Mouse (Mus musculus): ENCODE data around the gene Dmac1. TPM values are rescaled to one million over a fixed set of nuclear protein-coding genes. Genes with fewer than 3 reads are reported as not detected.

The Dmac1 gene
- polyA plus RNA-seq (2014; fragmentation: Nextera tagmentation; extraction: Ambion mirVana), result 109 and 111 TPM in 2 replicates

DNA sequence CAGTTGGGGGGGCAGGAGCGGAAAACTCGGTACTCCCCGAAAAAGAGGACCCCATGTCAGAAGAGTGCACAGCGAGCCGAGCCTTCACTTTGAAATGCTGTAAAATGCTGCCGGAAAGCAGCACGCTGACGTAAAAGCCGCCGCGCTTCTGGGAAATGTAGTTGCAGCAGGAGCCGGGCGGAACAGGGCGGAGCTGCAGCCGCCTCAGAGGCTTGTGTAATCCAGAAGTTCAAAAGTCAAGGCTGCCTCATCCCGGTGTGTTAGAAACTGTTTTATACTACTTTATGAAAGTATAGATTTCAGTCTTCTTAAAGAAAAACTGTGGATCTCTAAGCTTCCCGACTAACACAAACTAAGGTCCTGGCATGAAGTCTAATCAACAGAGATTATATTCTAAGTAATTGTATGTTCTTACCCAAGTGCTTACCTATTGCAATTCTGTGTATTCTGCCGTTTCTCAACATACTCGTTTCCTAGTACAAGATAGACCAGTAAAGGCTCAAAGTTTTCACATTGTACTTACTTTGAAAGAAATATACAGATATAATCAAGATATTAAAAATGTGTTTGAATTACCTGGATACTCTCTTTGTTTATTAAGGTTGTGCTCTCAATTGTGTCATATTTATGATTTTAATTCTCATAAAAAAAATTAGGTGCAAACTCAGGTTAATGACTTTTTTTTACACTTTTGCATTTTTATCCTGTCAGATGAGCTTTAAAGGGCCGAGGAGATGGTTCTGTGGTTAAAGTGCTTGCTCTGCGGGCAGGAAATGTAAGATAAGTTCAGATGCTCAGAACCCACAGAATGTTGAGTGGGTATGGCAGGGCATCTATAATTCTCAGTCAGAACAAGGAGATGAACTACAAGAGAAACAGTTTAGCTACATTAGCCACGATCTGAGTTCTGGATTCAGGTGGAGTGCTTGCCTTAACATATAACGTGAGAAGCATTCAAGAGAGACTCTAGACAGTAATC lies at the start of gene Dmac1:
Gene Dmac1, minus strand, starts transcription at position 109 of the 979 bp plus-strand sequence.
- peak; percentile 89 for ATAC-seq (ENCODE audit: insufficient number of reproducible peaks, insufficient read depth, low FRiP score, low read depth)
- H3K36me3 ChIP-seq (ENCODE audit: control insufficient read depth, insufficient read depth, low read length), result peaks cover 14% of the 10 kb centered on the region; the same call in 1 of the 2 replicates
- peaks cover 0 to 2% of the 10 kb centered on the region in 2 experiments; a peak in 1 of 4 replicates for H3K4me1 ChIP-seq (ENCODE audit: control insufficient read depth in 2 of 2, insufficient read depth in 2 of 2, low read length in 2 of 2)
- H3K9me3 ChIP-seq (ENCODE audit: control insufficient read depth, low read length), result no peaks in the 10 kb centered on the region
- no peaks in the 10 kb centered on the region for H3K27me3 ChIP-seq (ENCODE audit: control insufficient read depth, insufficient read depth, low read length)
- peak within 1 kb of the TSS; percentile 91 for H3K9ac ChIP-seq (ENCODE audit: low read length)
- no peak within 1 kb of the TSS; a peak in 1 of 4 replicates for H3K27ac ChIP-seq (replicated peaks in 1 of 2; ENCODE audit: control insufficient read depth in 1 of 2, insufficient read depth in 1 of 2, low read depth in 2 of 2, low read length in 2 of 2)
- peak within 1 kb of the TSS; percentile 83 to 95 for H3K4me3 ChIP-seq (ENCODE audit: control insufficient read depth in 1 of 2, insufficient read depth in 1 of 2, low read depth in 1 of 2, low read length in 2 of 2)
- WGBS, result 17% methylated on average over 23 of the region's 23 CpGs
- H3K4me2 ChIP-seq (ENCODE audit: low read length), result peak within 1 kb of the TSS; percentile 88

GRCm38 (mm10) chr4:75315431-75315830 lies 37.3 kb upstream of the Dmac1 start:
- Histone ChIP-seq H3K4me2 (ENCODE audit: low read length) (no peak overlapping the region), H3K9me3 (ENCODE audit: control insufficient read depth, low read length) (0 out of 2 replicates have a peak, but pooled peaks cover under 1% of the 10 kb centered on the region), H3K4me3 (ENCODE audit: control insufficient read depth in 1 of 2, insufficient read depth in 1 of 2, low read depth in 1 of 2, low read length in 2 of 2) (no peak overlapping the region), H3K27ac (replicated peaks in 1 of 2; ENCODE audit: control insufficient read depth in 1 of 2, insufficient read depth in 1 of 2, low read depth in 2 of 2, low read length in 2 of 2) (no peak overlapping the region), H3K4me1 (ENCODE audit: control insufficient read depth in 2 of 2, insufficient read depth in 2 of 2, low read length in 2 of 2) (no peaks in the 10 kb centered on the region), H3K9ac (ENCODE audit: low read length) (no peak overlapping the region), H3K36me3 (ENCODE audit: control insufficient read depth, insufficient read depth, low read length) (no peaks in the 10 kb centered on the region), H3K27me3 (ENCODE audit: control insufficient read depth, insufficient read depth, low read length) (no peaks in the 10 kb centered on the region)
- WGBS, result 51% methylated on average over 1 of the region's 1 CpGs
- ATAC-seq (ENCODE audit: insufficient number of reproducible peaks, insufficient read depth, low FRiP score, low read depth), result no peak

- H3K4me1 ChIP-seq (ENCODE audit: control insufficient read depth in 2 of 2, insufficient read depth in 2 of 2, low read length in 2 of 2), result no peaks in the 10 kb centered on the region
- H3K27ac ChIP-seq (replicated peaks in 1 of 2; ENCODE audit: control insufficient read depth in 1 of 2, insufficient read depth in 1 of 2, low read depth in 2 of 2, low read length in 2 of 2), result no peak overlapping the region
- H3K9ac ChIP-seq (ENCODE audit: low read length), result no peak overlapping the region
- H3K4me3 ChIP-seq (ENCODE audit: control insufficient read depth in 1 of 2, insufficient read depth in 1 of 2, low read depth in 1 of 2, low read length in 2 of 2), result no peak overlapping the region
- H3K27me3 ChIP-seq (ENCODE audit: control insufficient read depth, insufficient read depth, low read length), result no peaks in the 10 kb centered on the region
- no peak overlapping the region for H3K4me2 ChIP-seq (ENCODE audit: low read length)
- no peaks in the 10 kb centered on the region for H3K36me3 ChIP-seq (ENCODE audit: control insufficient read depth, insufficient read depth, low read length)
- H3K9me3 ChIP-seq (ENCODE audit: control insufficient read depth, low read length), result 0 out of 2 replicates have a peak, but pooled peaks cover 5% of the 10 kb centered on the region
- ATAC-seq (ENCODE audit: insufficient number of reproducible peaks, insufficient read depth, low FRiP score, low read depth), result no peak
- WGBS, result 77% methylated on average over 1 of the region's 1 CpGs
Observed at GRCm38 (mm10) chr4:75315007-75315406, 36.9 kb upstream of the Dmac1 start.

DNA sequence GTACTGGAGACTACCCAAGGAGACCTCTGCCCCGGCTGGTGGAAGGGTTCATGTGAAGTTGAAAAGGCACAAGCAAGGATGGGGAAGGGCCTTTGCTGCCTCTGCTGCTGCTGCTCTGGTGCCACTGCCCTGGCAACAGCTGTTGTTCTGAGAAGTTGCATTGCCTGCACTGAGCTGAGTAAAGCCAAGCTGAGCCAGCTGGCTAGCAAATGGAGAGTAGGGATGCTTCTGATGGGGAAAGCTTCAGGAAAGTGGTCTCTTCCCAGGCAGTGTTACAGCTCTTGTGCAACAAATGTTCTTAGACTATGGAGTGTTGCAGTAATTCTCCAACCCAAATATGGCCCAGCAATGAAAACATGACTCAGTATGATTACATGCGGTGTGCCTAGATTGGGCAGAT lies 33.8 kb upstream of the Dmac1 start:
- no peak for ATAC-seq (ENCODE audit: insufficient number of reproducible peaks, insufficient read depth, low FRiP score, low read depth)

DNA sequence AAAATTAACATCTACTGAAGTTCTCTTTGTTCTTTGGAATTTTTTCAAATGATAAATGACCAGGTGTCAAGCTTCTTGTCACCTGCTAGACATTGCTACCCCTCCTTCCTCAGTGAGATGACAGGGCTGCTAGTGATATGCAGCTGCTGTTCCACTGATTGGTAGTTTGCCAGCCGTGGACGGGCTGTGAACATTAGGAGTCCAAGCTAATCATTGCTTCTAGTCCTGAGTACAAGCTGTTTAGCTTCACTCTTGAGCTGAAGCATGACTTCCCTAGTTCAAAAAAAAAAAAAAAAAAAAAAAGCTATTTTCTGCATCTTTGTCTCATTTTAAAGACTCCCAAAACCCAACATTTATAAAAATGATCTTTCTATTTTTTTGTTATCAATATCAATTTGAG lies 33.2 kb upstream of the Dmac1 start:
- 67% methylated on average over 2 of the region's 2 CpGs for WGBS
- ATAC-seq (ENCODE audit: insufficient number of reproducible peaks, insufficient read depth, low FRiP score, low read depth), result no peak

More for the DNA sequence above, 33.8 kb upstream of the Dmac1 start:
- no peaks in the 10 kb centered on the region for H3K4me1 ChIP-seq (ENCODE audit: control insufficient read depth in 2 of 2, insufficient read depth in 2 of 2, low read length in 2 of 2)
- WGBS, result 79% methylated on average over 2 of the region's 2 CpGs
- H3K27ac ChIP-seq (replicated peaks in 1 of 2; ENCODE audit: control insufficient read depth in 1 of 2, insufficient read depth in 1 of 2, low read depth in 2 of 2, low read length in 2 of 2), result no peak overlapping the region
- H3K27me3 ChIP-seq (ENCODE audit: control insufficient read depth, insufficient read depth, low read length), result no peaks in the 10 kb centered on the region
- H3K4me3 ChIP-seq (ENCODE audit: control insufficient read depth in 1 of 2, insufficient read depth in 1 of 2, low read depth in 1 of 2, low read length in 2 of 2), result no peak overlapping the region
- H3K36me3 ChIP-seq (ENCODE audit: control insufficient read depth, insufficient read depth, low read length), result no peaks in the 10 kb centered on the region
- no peak overlapping the region for H3K4me2 ChIP-seq (ENCODE audit: low read length)
- no peak overlapping the region for H3K9ac ChIP-seq (ENCODE audit: low read length)
- H3K9me3 ChIP-seq (ENCODE audit: control insufficient read depth, low read length), result 0 out of 2 replicates have a peak, but pooled peaks cover 5% of the 10 kb centered on the region

DNA sequence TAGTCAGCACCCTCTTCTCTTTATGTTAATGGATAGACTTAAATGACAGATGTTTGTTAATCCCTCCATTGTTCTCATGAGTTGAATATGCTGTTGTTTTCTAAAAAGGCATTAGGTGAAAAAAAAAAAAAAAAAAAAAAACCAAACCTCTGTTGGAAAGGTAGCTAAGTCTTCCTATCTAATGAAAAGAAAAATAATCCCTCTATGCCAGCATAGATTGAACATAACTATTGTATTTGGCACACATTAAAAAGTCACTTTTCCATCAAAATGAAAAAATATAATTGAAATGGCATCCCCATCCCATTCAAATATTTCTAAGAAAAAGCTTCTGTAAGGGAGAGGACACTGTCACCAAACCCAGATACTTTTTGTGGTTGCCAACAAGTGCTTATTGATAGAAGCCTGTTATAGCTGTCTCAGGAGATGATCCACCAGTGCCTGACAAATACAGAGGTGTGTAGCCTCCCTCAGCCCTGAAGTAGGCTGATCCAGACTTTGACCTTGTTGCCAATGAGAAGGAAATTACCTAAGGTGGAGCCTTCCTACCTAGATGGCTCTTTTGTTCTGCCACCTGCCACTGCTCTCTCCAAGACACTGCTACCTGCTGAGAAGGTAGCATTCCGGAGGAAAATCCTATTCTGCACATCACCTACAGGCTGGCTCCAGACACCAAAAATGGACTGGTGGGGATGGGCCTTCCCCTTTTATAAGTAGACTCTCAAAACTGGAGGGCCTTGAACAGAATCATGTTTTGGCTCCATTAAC lies 22.3 kb upstream of the Dmac1 start:
- Histone ChIP-seq H3K9me3 (ENCODE audit: control insufficient read depth, low read length) (no peaks in the 10 kb centered on the region), H3K4me3 (ENCODE audit: control insufficient read depth in 1 of 2, insufficient read depth in 1 of 2, low read depth in 1 of 2, low read length in 2 of 2) (no peak overlapping the region), H3K9ac (ENCODE audit: low read length) (no peak overlapping the region), H3K36me3 (ENCODE audit: control insufficient read depth, insufficient read depth, low read length) (no peaks in the 10 kb centered on the region), H3K27me3 (ENCODE audit: control insufficient read depth, insufficient read depth, low read length) (no peaks in the 10 kb centered on the region), H3K27ac (replicated peaks in 1 of 2; ENCODE audit: control insufficient read depth in 1 of 2, insufficient read depth in 1 of 2, low read depth in 2 of 2, low read length in 2 of 2) (no peak overlapping the region), H3K4me1 (ENCODE audit: control insufficient read depth in 2 of 2, insufficient read depth in 2 of 2, low read length in 2 of 2) (no peaks in the 10 kb centered on the region), H3K4me2 (ENCODE audit: low read length) (no peak overlapping the region)
- ATAC-seq (ENCODE audit: insufficient number of reproducible peaks, insufficient read depth, low FRiP score, low read depth), result no peak
- WGBS, result 79% methylated on average over 1 of the region's 1 CpGs

More for the DNA sequence above, 33.2 kb upstream of the Dmac1 start:
- no peaks in the 10 kb centered on the region for H3K4me1 ChIP-seq (ENCODE audit: control insufficient read depth in 2 of 2, insufficient read depth in 2 of 2, low read length in 2 of 2)
- H3K4me2 ChIP-seq (ENCODE audit: low read length), result no peak overlapping the region
- H3K4me3 ChIP-seq (ENCODE audit: control insufficient read depth in 1 of 2, insufficient read depth in 1 of 2, low read depth in 1 of 2, low read length in 2 of 2), result no peak overlapping the region
- H3K27ac ChIP-seq (replicated peaks in 1 of 2; ENCODE audit: control insufficient read depth in 1 of 2, insufficient read depth in 1 of 2, low read depth in 2 of 2, low read length in 2 of 2), result no peak overlapping the region
- no peaks in the 10 kb centered on the region for H3K27me3 ChIP-seq (ENCODE audit: control insufficient read depth, insufficient read depth, low read length)
- H3K9ac ChIP-seq (ENCODE audit: low read length), result no peak overlapping the region
- 0 out of 2 replicates have a peak, but pooled peaks cover 5% of the 10 kb centered on the region for H3K9me3 ChIP-seq (ENCODE audit: control insufficient read depth, low read length)
- H3K36me3 ChIP-seq (ENCODE audit: control insufficient read depth, insufficient read depth, low read length), result no peaks in the 10 kb centered on the region

GRCm38 (mm10) chr4:75292315-75292714 lies 14.2 kb upstream of the Dmac1 start:
- ATAC-seq (ENCODE audit: insufficient number of reproducible peaks, insufficient read depth, low FRiP score, low read depth), result no peak
- H3K9me3 ChIP-seq (ENCODE audit: control insufficient read depth, low read length), result no peaks in the 10 kb centered on the region
- no peaks in the 10 kb centered on the region for H3K36me3 ChIP-seq (ENCODE audit: control insufficient read depth, insufficient read depth, low read length)
- H3K27ac ChIP-seq (replicated peaks in 1 of 2; ENCODE audit: control insufficient read depth in 1 of 2, insufficient read depth in 1 of 2, low read depth in 2 of 2, low read length in 2 of 2), result no peak overlapping the region
- no peaks in the 10 kb centered on the region for H3K27me3 ChIP-seq (ENCODE audit: control insufficient read depth, insufficient read depth, low read length)
- H3K4me3 ChIP-seq (ENCODE audit: control insufficient read depth in 1 of 2, insufficient read depth in 1 of 2, low read depth in 1 of 2, low read length in 2 of 2), result no peak overlapping the region
- no peak overlapping the region for H3K4me2 ChIP-seq (ENCODE audit: low read length)
- no peak overlapping the region for H3K9ac ChIP-seq (ENCODE audit: low read length)
- WGBS, result 57% methylated on average over 4 of the region's 4 CpGs
- no peaks in the 10 kb centered on the region for H3K4me1 ChIP-seq (ENCODE audit: control insufficient read depth in 2 of 2, insufficient read depth in 2 of 2, low read length in 2 of 2)

All from heart, embryonic 14.5 days (tissue).